Mouse (Mus musculus) limb, embryonic 11.5 days (tissue): ENCODE data around the gene Neurl2. TPM values are rescaled to one million over a fixed set of nuclear protein-coding genes. Genes with fewer than 3 reads are reported as not detected.

Experiments
- ATAC-seq: fragments of 200-750 bp; cut with Nextera tagmentation; 2 replicates; pipeline ENCODE4 v1.8.0; 2017; ENCODE audit warnings: low read depth; ENCODE audit not compliant: insufficient number of reproducible peaks, low FRiP score, low TSS enrichment
- DNase-seq: peaks from one replicate; pipeline ENCODE4 v3.0.0-alpha.2; 2015; ENCODE audit warnings: low spot score
- H3K27ac ChIP-seq: fragments of 300-500 bp; sonication (generic); replicated peaks from 2 replicates; pipeline ENCODE4 v1.5.1; 2014; ENCODE audit warnings: low read depth, mild to moderate bottlenecking, low read length
- H3K27me3 ChIP-seq: fragments of 300-500 bp; sonication (generic); 2 replicates; pipeline ENCODE4 v1.6.1; 2014; ENCODE audit warnings: mild to moderate bottlenecking, low read length, mixed read lengths; ENCODE audit not compliant: control insufficient read depth, insufficient read depth
- H3K36me3 ChIP-seq: fragments of 300-500 bp; sonication (generic); 2 replicates; pipeline ENCODE4 v1.6.1; 2014; ENCODE audit warnings: mild to moderate bottlenecking, low read length, moderate library complexity, mixed read lengths; ENCODE audit not compliant: control insufficient read depth, insufficient read depth
- H3K4me1 ChIP-seq: fragments of 300-500 bp; sonication (generic); 2 replicates; pipeline ENCODE4 v1.6.1; 2014; ENCODE audit warnings: low read length, mixed read lengths; ENCODE audit not compliant: control insufficient read depth, insufficient read depth
- H3K4me2 ChIP-seq: fragments of 300-500 bp; sonication (generic); 2 replicates; pipeline ENCODE4 v1.6.1; 2014; ENCODE audit warnings: low read depth, mild to moderate bottlenecking, moderate library complexity; ENCODE audit not compliant: severe bottlenecking
- H3K4me3 ChIP-seq: fragments of 300-500 bp; sonication (generic); 2 replicates; pipeline ENCODE4 v1.5.1; 2014; ENCODE audit warnings: low read depth, low read length
- H3K9ac ChIP-seq: fragments of 300-500 bp; sonication (generic); 2 replicates; pipeline ENCODE4 v1.6.1; 2014; ENCODE audit warnings: mild to moderate bottlenecking, low read length
- H3K9me3 ChIP-seq: fragments of 300-500 bp; sonication (generic); 2 replicates; pipeline ENCODE4 v1.6.1; 2016; ENCODE audit warnings: low read length; ENCODE audit not compliant: control insufficient read depth
- WGBS: fragments of 180-500 bp; shearing (Covaris S2); extraction: QIAGEN DNeasy Blood & Tissue Kit; methylation state at CpG from one replicate; pipeline ENCODE4 v1.1.7; 2014; 5-methylcytosine and 5-hydroxymethylcytosine counted together
- polyA plus RNA-seq: library from polyadenylated mRNA; unstranded; fragments of >200 nt; fragmentation: Nextera tagmentation; extraction: Ambion mirVana; gene quantifications from 2 replicates; pipeline ENCODE4 v1.2.1, GENCODE M21; 2014

Gene Neurl2
- polyA plus RNA-seq, 1 experiment from 2014 or later, result 5.9 TPM

DNA sequence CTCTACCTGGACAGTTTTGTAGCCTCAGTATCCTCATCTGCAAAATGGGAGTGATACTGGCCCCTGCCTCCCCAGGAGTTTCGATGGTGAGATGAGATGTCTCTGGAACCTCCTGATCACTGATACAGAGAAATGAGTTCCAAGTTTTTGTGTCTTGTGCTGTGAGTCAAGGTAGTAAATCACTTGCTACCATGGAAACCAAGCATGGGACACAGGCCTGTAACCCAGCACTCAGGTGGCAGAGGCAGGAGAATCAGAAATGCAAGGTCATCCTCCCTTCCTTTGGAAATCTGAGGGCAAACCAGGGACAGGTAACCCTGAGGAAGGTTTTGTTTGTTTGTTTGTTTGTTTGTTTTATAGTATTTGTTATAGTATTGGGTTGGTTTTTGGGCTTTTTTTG lies 4.2 kb downstream of the Neurl2 start:
- Histone ChIP-seq H3K4me2 (no peak overlapping the region), H3K9me3 (no peaks in the 10 kb centered on the region), H3K27ac (no peak overlapping the region), H3K36me3 (peaks cover 14% of the 10 kb centered on the region; the same call in 1 of the 2 replicates), H3K9ac (no peak overlapping the region), H3K4me3 (no peak overlapping the region), H3K4me1 (peaks cover 2% of the 10 kb centered on the region), H3K27me3 (no peaks in the 10 kb centered on the region)
- 97% methylated on average over 1 of the region's 1 CpGs for WGBS
- DNase-seq (no peak), ATAC-seq (no peak)

GRCm38 (mm10) chr2:164828437-164828836 lies 4.8 kb downstream of the Neurl2 start, which contains the start of gene Spata25:
Spata25 (minus strand) TSS chr2:164828537.
- WGBS, result 86% methylated on average over 6 of the region's 6 CpGs

GRCm38 (mm10) chr2:164827146-164827850 lies 6.0 kb downstream of the Neurl2 start:
- no peak for ATAC-seq

More at GRCm38 (mm10) chr2:164828437-164828836, 4.8 kb downstream of the Neurl2 start, which contains the start of gene Spata25:
- Histone ChIP-seq H3K4me2 (no peak within 1 kb of the TSS), H3K9ac (no peak within 1 kb of the TSS), H3K4me3 (no peak within 1 kb of the TSS), H3K36me3 (peaks cover 14% of the 10 kb centered on the region; the same call in 1 of the 2 replicates), H3K4me1 (0 out of 2 replicates have a peak, but pooled peaks cover 2% of the 10 kb centered on the region), H3K27me3 (no peaks in the 10 kb centered on the region), H3K9me3 (no peaks in the 10 kb centered on the region), H3K27ac (no peak within 1 kb of the TSS)
- ATAC-seq (no peak), DNase-seq (no peak)

GRCm38 (mm10) chr2:164825521-164825920 lies 7.7 kb downstream of the Neurl2 start:
- 94% methylated on average over 17 of the region's 17 CpGs for WGBS
- peaks cover 15% of the 10 kb centered on the region; the same call in 1 of the 2 replicates for H3K36me3 ChIP-seq
- no peak for DNase-seq
- no peaks in the 10 kb centered on the region for H3K9me3 ChIP-seq
- no peak overlapping the region for H3K4me2 ChIP-seq
- H3K9ac ChIP-seq, result no peak overlapping the region
- H3K4me1 ChIP-seq, result 0 out of 2 replicates have a peak, but pooled peaks cover 2% of the 10 kb centered on the region
- no peaks in the 10 kb centered on the region for H3K27me3 ChIP-seq
- no peak overlapping the region for H3K4me3 ChIP-seq
- H3K27ac ChIP-seq, result no peak overlapping the region
- ATAC-seq, result no peak

More at GRCm38 (mm10) chr2:164827146-164827850, 6.0 kb downstream of the Neurl2 start:
- H3K4me2 ChIP-seq, result no peak overlapping the region
- DNase-seq, result no peak
- no peak overlapping the region for H3K9ac ChIP-seq
- peaks cover 14% of the 10 kb centered on the region; the same call in 1 of the 2 replicates for H3K36me3 ChIP-seq
- H3K9me3 ChIP-seq, result no peaks in the 10 kb centered on the region
- 92% methylated on average over 16 of the region's 16 CpGs for WGBS
- H3K27ac ChIP-seq, result no peak overlapping the region
- no peaks in the 10 kb centered on the region for H3K27me3 ChIP-seq
- 0 out of 2 replicates have a peak, but pooled peaks cover 2% of the 10 kb centered on the region for H3K4me1 ChIP-seq
- H3K4me3 ChIP-seq, result no peak overlapping the region

DNA sequence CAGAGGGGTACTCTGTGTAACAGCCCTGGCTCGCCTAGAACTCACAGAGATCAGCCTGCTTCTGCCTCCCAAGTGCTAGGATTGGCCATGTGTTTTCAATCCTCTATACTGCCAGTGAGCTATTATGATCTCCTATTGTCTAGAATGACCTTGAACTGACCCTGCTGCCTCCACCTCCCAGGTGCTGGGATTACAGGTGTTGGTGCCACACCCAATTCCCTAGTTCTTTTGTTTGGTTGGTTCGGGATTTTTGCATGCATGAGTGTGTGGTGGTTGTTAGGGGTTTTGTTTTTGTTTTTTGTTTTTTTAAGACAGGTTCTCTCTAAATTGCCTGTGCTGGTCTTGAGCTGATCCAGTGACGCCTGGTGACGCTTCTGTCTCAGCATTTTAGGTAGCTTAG lies 9.3 kb downstream of the Neurl2 start:
- Histone ChIP-seq H3K27me3 (no peaks in the 10 kb centered on the region), H3K9me3 (no peaks in the 10 kb centered on the region), H3K27ac (no peak overlapping the region), H3K4me1 (0 out of 2 replicates have a peak, but pooled peaks cover 2% of the 10 kb centered on the region), H3K4me3 (no peak overlapping the region), H3K4me2 (no peak overlapping the region), H3K36me3 (peaks cover 18% of the 10 kb centered on the region; the same call in 1 of the 2 replicates), H3K9ac (no peak overlapping the region)
- ATAC-seq (no peak), DNase-seq (no peak)
- WGBS, result 96% methylated on average over 4 of the region's 4 CpGs

- Histone ChIP-seq H3K27ac (0 out of 2 replicates have a peak overlapping the region, but pooled peaks have one; percentile 23), H3K4me1 (0 out of 2 replicates have a peak, but pooled peaks cover 2% of the 10 kb centered on the region), H3K27me3 (no peaks in the 10 kb centered on the region), H3K36me3 (peaks cover 18% of the 10 kb centered on the region; the same call in 1 of the 2 replicates), H3K4me2 (peak overlapping the region; percentile 54), H3K9me3 (no peaks in the 10 kb centered on the region), H3K9ac (peak overlapping the region; percentile 60), H3K4me3 (peak overlapping the region; percentile 64)
- DNase-seq (peak; percentile 55), ATAC-seq (peak; percentile 56)
- 3% methylated on average over 10 of the region's 10 CpGs for WGBS
These were observed 10.1 kb downstream of the Neurl2 start for GRCm38 (mm10) chr2:164823181-164823585.

GRCm38 (mm10) chr2:164822636-164823165 lies 10.6 kb downstream of the Neurl2 start, which contains the start of gene Zswim1:
Zswim1 (plus strand) TSS chr2:164822686.
- peaks cover 16% of the 10 kb centered on the region; the same call in 1 of the 2 replicates for H3K36me3 ChIP-seq

DNA sequence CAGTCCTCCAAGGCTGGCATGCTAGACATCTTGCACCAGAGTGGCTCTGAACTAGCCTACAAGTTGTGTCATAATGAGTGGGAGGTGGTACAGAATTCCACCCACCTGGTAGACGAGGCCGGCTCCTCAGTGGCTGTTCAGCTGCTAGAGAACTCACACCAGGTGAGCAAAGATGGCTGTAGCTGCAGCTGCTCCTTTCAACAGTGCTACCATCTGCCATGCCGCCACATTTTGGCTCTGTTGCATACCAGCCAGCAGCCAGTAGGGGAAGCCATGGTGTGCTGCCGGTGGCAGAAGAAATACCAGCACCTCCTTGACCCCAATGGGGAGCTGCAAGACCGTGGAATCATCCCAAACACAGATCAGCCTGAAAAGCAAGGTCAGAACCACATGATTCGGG lies 12.2 kb downstream of the Neurl2 start:
- no peak for DNase-seq
- Histone ChIP-seq H3K9ac (no peak overlapping the region), H3K4me3 (no peak overlapping the region), H3K9me3 (no peaks in the 10 kb centered on the region), H3K4me2 (no peak overlapping the region), H3K27ac (no peak overlapping the region), H3K27me3 (no peaks in the 10 kb centered on the region), H3K36me3 (peaks cover 10% of the 10 kb centered on the region; the same call in 1 of the 2 replicates), H3K4me1 (0 out of 2 replicates have a peak, but pooled peaks cover 2% of the 10 kb centered on the region)
- no peak for ATAC-seq
- WGBS, result 86% methylated on average over 6 of the region's 6 CpGs

More at GRCm38 (mm10) chr2:164822636-164823165, 10.6 kb downstream of the Neurl2 start, which contains the start of gene Zswim1:
- peak; percentile 100 for DNase-seq
- Histone ChIP-seq H3K4me1 (0 out of 2 replicates have a peak, but pooled peaks cover 2% of the 10 kb centered on the region), H3K9me3 (no peaks in the 10 kb centered on the region), H3K4me3 (peak within 1 kb of the TSS; percentile 64), H3K4me2 (peak within 1 kb of the TSS; percentile 54), H3K27ac (0 out of 2 replicates have a peak within 1 kb of the TSS, but pooled peaks have one; percentile 23), H3K9ac (peak within 1 kb of the TSS; percentile 60), H3K27me3 (no peaks in the 10 kb centered on the region)
- peak; percentile 100 for ATAC-seq
- 1% methylated on average over 32 of the region's 32 CpGs for WGBS
